Mouse (Mus musculus): ENCODE results near the gene Gabrg3. TPM values are rescaled to one million over a fixed set of nuclear protein-coding genes. Genes with fewer than 3 reads are reported as not detected.
"Not testable (repeated sequence)": the region's sequence is repeated elsewhere in the genome, so short reads cannot be mapped to it uniquely, and the experiment has no call there.

Gene Gabrg3
- polyA plus RNA-seq, 1 experiment from 2014 or later = 0.98 TPM

- Histone ChIP-seq H3K4me1 (no peaks in the 10 kb centered on the region), H3K27ac (no peak overlapping the region), H3K4me3 (replicated peaks) (no peak overlapping the region), H3K9ac (no peak overlapping the region), H3K9me3 (no peaks in the 10 kb centered on the region), H3K27me3 (no peaks in the 10 kb centered on the region), H3K4me2 (no peak overlapping the region), H3K36me3 (replicated peaks) (no peaks in the 10 kb centered on the region)
- ATAC-seq (ENCODE audit: low FRiP score) = no peak
- WGBS = 81% methylated on average over 1 of the region's 1 CpGs
These were observed 92.9 kb downstream of the Gabrg3 start for GRCm38 (mm10) chr7:57294127-57294526.

GRCm38 (mm10) chr7:57293564-57293963 is 93.4 kb downstream of the Gabrg3 start:
- no peak for ATAC-seq (ENCODE audit: low FRiP score)
- Histone ChIP-seq H3K27ac (no peak overlapping the region), H3K4me2 (no peak overlapping the region), H3K4me3 (replicated peaks) (no peak overlapping the region), H3K9me3 (no peaks in the 10 kb centered on the region), H3K36me3 (replicated peaks) (no peaks in the 10 kb centered on the region), H3K4me1 (no peaks in the 10 kb centered on the region), H3K9ac (no peak overlapping the region), H3K27me3 (no peaks in the 10 kb centered on the region)
- WGBS = 82% methylated on average over 6 of the region's 6 CpGs

GRCm38 (mm10) chr7:57283186-57283585 is 103.8 kb downstream of the Gabrg3 start:
- WGBS = 92% methylated on average over 6 of the region's 6 CpGs
- no peak overlapping the region for H3K9ac ChIP-seq

GRCm38 (mm10) chr7:57278841-57279240 is 108.1 kb downstream of the Gabrg3 start:
- H3K36me3 ChIP-seq (replicated peaks) = no peaks in the 10 kb centered on the region
- 92% methylated on average over 3 of the region's 3 CpGs for WGBS
- H3K9ac ChIP-seq = no peak overlapping the region
- H3K27ac ChIP-seq = no peak overlapping the region
- H3K9me3 ChIP-seq = no peaks in the 10 kb centered on the region
- no peaks in the 10 kb centered on the region for H3K4me1 ChIP-seq
- H3K4me3 ChIP-seq (replicated peaks) = no peak overlapping the region
- no peaks in the 10 kb centered on the region for H3K27me3 ChIP-seq
- ATAC-seq (ENCODE audit: low FRiP score) = no peak
- no peak overlapping the region for H3K4me2 ChIP-seq

More at GRCm38 (mm10) chr7:57283186-57283585, 103.8 kb downstream of the Gabrg3 start:
- H3K4me2 ChIP-seq = no peak overlapping the region
- no peaks in the 10 kb centered on the region for H3K4me1 ChIP-seq
- H3K9me3 ChIP-seq = no peaks in the 10 kb centered on the region
- no peak for ATAC-seq (ENCODE audit: low FRiP score)
- no peak overlapping the region for H3K27ac ChIP-seq
- H3K4me3 ChIP-seq (replicated peaks) = no peak overlapping the region
- H3K36me3 ChIP-seq (replicated peaks) = no peaks in the 10 kb centered on the region
- H3K27me3 ChIP-seq = no peaks in the 10 kb centered on the region

GRCm38 (mm10) chr7:57260201-57260600 is 126.8 kb downstream of the Gabrg3 start:
- Histone ChIP-seq H3K4me3 (replicated peaks) (no peak overlapping the region), H3K4me2 (no peak overlapping the region), H3K9me3 (no peaks in the 10 kb centered on the region), H3K36me3 (replicated peaks) (no peaks in the 10 kb centered on the region), H3K27me3 (no peaks in the 10 kb centered on the region), H3K4me1 (no peaks in the 10 kb centered on the region), H3K27ac (no peak overlapping the region), H3K9ac (no peak overlapping the region)
- no peak for ATAC-seq (ENCODE audit: low FRiP score)
- 70% methylated on average over 1 of the region's 1 CpGs for WGBS

- Histone ChIP-seq H3K27ac (no peak overlapping the region), H3K4me3 (replicated peaks) (no peak overlapping the region), H3K4me2 (no peak overlapping the region), H3K4me1 (no peaks in the 10 kb centered on the region), H3K9ac (no peak overlapping the region), H3K9me3 (no peaks in the 10 kb centered on the region), H3K27me3 (no peaks in the 10 kb centered on the region), H3K36me3 (replicated peaks) (no peaks in the 10 kb centered on the region)
- ATAC-seq (ENCODE audit: low FRiP score) = no peak
- WGBS = 73% methylated on average over 5 of the region's 5 CpGs
These were observed 128.0 kb downstream of the Gabrg3 start for GRCm38 (mm10) chr7:57258893-57259574.

GRCm38 (mm10) chr7:57243981-57244380 is 143.0 kb downstream of the Gabrg3 start:
- Histone ChIP-seq H3K36me3 (replicated peaks) (no peaks in the 10 kb centered on the region), H3K4me1 (no peaks in the 10 kb centered on the region), H3K4me2 (no peak overlapping the region), H3K9me3 (no peaks in the 10 kb centered on the region), H3K27me3 (no peaks in the 10 kb centered on the region), H3K4me3 (replicated peaks) (no peak overlapping the region), H3K9ac (no peak overlapping the region), H3K27ac (no peak overlapping the region)
- ATAC-seq (ENCODE audit: low FRiP score) = no peak
- WGBS = 83% methylated on average over 4 of the region's 4 CpGs

GRCm38 (mm10) chr7:57214119-57214518 is 172.9 kb downstream of the Gabrg3 start:
- peak; percentile 46; the same call in 1 of the 2 replicates for ATAC-seq (ENCODE audit: low FRiP score)
- no peak overlapping the region for H3K4me3 ChIP-seq (replicated peaks)

GRCm38 (mm10) chr7:57186015-57186414 is 201.0 kb downstream of the Gabrg3 start:
- no peak overlapping the region for H3K4me3 ChIP-seq (replicated peaks)
- H3K27ac ChIP-seq = no peak overlapping the region
- H3K9me3 ChIP-seq = no peaks in the 10 kb centered on the region
- WGBS = 61% methylated on average over 1 of the region's 1 CpGs
- H3K27me3 ChIP-seq = no peaks in the 10 kb centered on the region
- no peak overlapping the region for H3K4me2 ChIP-seq
- no peaks in the 10 kb centered on the region for H3K36me3 ChIP-seq (replicated peaks)
- H3K9ac ChIP-seq = no peak overlapping the region
- ATAC-seq (ENCODE audit: low FRiP score) = no peak
- H3K4me1 ChIP-seq = no peaks in the 10 kb centered on the region

More at GRCm38 (mm10) chr7:57214119-57214518, 172.9 kb downstream of the Gabrg3 start:
- H3K36me3 ChIP-seq (replicated peaks) = no peaks in the 10 kb centered on the region
- no peaks in the 10 kb centered on the region for H3K9me3 ChIP-seq
- 32% methylated on average over 1 of the region's 1 CpGs for WGBS
- H3K9ac ChIP-seq = no peak overlapping the region
- H3K27ac ChIP-seq = no peak overlapping the region
- no peaks in the 10 kb centered on the region for H3K27me3 ChIP-seq
- H3K4me2 ChIP-seq = no peak overlapping the region
- H3K4me1 ChIP-seq = no peaks in the 10 kb centered on the region

GRCm38 (mm10) chr7:57175891-57176545 is 211.0 kb downstream of the Gabrg3 start:
- not testable (repeated sequence) for H3K27me3 ChIP-seq; H3K9ac ChIP-seq; H3K36me3 ChIP-seq (replicated peaks); ATAC-seq (ENCODE audit: low FRiP score); H3K9me3 ChIP-seq; H3K4me1 ChIP-seq; H3K4me2 ChIP-seq; H3K27ac ChIP-seq; H3K4me3 ChIP-seq (replicated peaks)
- WGBS = 43% methylated on average over 2 of the region's 2 CpGs

GRCm38 (mm10) chr7:57166931-57167330 is 220.1 kb downstream of the Gabrg3 start:
- no peak overlapping the region for H3K4me3 ChIP-seq (replicated peaks)
- H3K9me3 ChIP-seq = no peaks in the 10 kb centered on the region
- H3K27ac ChIP-seq = no peak overlapping the region
- H3K27me3 ChIP-seq = no peaks in the 10 kb centered on the region
- WGBS = 56% methylated on average over 3 of the region's 3 CpGs
- no peaks in the 10 kb centered on the region for H3K4me1 ChIP-seq
- no peak for ATAC-seq (ENCODE audit: low FRiP score)
- no peaks in the 10 kb centered on the region for H3K36me3 ChIP-seq (replicated peaks)
- no peak overlapping the region for H3K4me2 ChIP-seq
- H3K9ac ChIP-seq = no peak overlapping the region

- no peak overlapping the region for H3K27ac ChIP-seq
- H3K36me3 ChIP-seq (replicated peaks) = no peaks in the 10 kb centered on the region
- H3K4me3 ChIP-seq (replicated peaks) = no peak overlapping the region
- WGBS = 84% methylated on average over 3 of the region's 3 CpGs
- H3K27me3 ChIP-seq = no peaks in the 10 kb centered on the region
- H3K4me1 ChIP-seq = peaks cover 5% of the 10 kb centered on the region; the same call in 1 of the 2 replicates
- no peak overlapping the region for H3K9ac ChIP-seq
- ATAC-seq (ENCODE audit: low FRiP score) = no peak
- no peaks in the 10 kb centered on the region for H3K9me3 ChIP-seq
- H3K4me2 ChIP-seq = no peak overlapping the region
These were observed 228.8 kb downstream of the Gabrg3 start for GRCm38 (mm10) chr7:57158211-57158610.

GRCm38 (mm10) chr7:57153743-57154142 is 233.2 kb downstream of the Gabrg3 start:
- peak; percentile 66; the same call in 1 of the 2 replicates for ATAC-seq (ENCODE audit: low FRiP score)
- H3K36me3 ChIP-seq (replicated peaks) = no peaks in the 10 kb centered on the region
- no peaks in the 10 kb centered on the region for H3K27me3 ChIP-seq
- WGBS = 27% methylated on average over 5 of the region's 5 CpGs
- H3K27ac ChIP-seq = no peak overlapping the region
- H3K4me2 ChIP-seq = no peak overlapping the region
- H3K4me1 ChIP-seq = peaks cover 5% of the 10 kb centered on the region; the same call in 1 of the 2 replicates
- H3K4me3 ChIP-seq (replicated peaks) = no peak overlapping the region
- H3K9me3 ChIP-seq = no peaks in the 10 kb centered on the region
- no peak overlapping the region for H3K9ac ChIP-seq
